Mouse (Mus musculus): Measurements from ENCODE around the gene Frzb.

GRCm38 (mm10) chr2:80414387-80414786 lies 33.0 kb downstream of the Frzb start:
- TF ChIP-seq POLR2A (IDR thresholded peaks at IDR 0.05; ENCODE audit: insufficient read depth, low read length): no peak
- no peak for TF ChIP-seq CTCF (IDR thresholded peaks at IDR 0.05; ENCODE audit: low read depth, low read length)
- TF ChIP-seq EP300 (IDR thresholded peaks at IDR 0.05; ENCODE audit: insufficient read depth, low read depth, low read length): no peak
